ENCODE assay signal across 33 mouse cellular contexts in genomic region chr10:118412774-118413173, GRCm38 (mm10). TPM values are rescaled to one million over a fixed set of nuclear protein-coding genes. Genes with fewer than 3 reads are reported as not detected.
DNase-seq lines count a peak whose midpoint lies in the region; ATAC-seq lines count a peak whose summit lies in the region.
"Had no signal": no experiment of that assay in that cellular context is flagged by ENCODE, and none has a peak within 500 bp of the region (broad histone marks: within the 10 kb centered on the region; RNA-seq: fewer than 3 reads in every experiment).

No protein-coding gene starts in this region.

- DNase-seq in CD4-positive helper T cell, adult 2 months (ENCODE audit: low read depth, low spot score), result peak; percentile 51
- peak; percentile 13 for DNase-seq in T-cell, adult 2 months (ENCODE audit: low spot score)
- no peak for DNase-seq in adrenal gland, postnatal 4 days (ENCODE audit: low spot score in 2 of 2)
- no peak for DNase-seq in kidney, adult 18-20 months
- DNase-seq in layer of hippocampus, adult 18-20 months (ENCODE audit: low spot score in 2 of 2), result no peak
- DNase-seq: adrenal gland, postnatal 10 days; adrenal gland, postnatal 36 days; cerebellum, adult 11 months; cerebellum, adult 2 months; cerebellum, adult 9-11 months; cerebellum, postnatal 25 days; forebrain, postnatal 0 days; gastrocnemius, adult 2 months; gastrocnemius, postnatal 14 days; heart, adult 18-20 months; heart, postnatal 10 days; heart, postnatal 36 days had no signal

- ATAC-seq in inflammation-experienced regulatory T-cells, adult 6 months, result peak; percentile 90
- no peak for ATAC-seq in megakaryocyte progenitor cell, adult 5-6 weeks (replicated peaks; ENCODE audit: poor library complexity)
- ATAC-seq: forebrain, embryonic 14.5 days; forebrain, postnatal 0 days; hindbrain, embryonic 16.5 days had no signal

RNA-seq across cellular contexts. Expression of gene Ifng, which starts 28.1 kb away (rescaled TPM):
- polyA plus RNA-seq in inflammation-experienced regulatory T-cells, adult 6 months (2017; shearing (Covaris generic)), result 10 to 100 TPM; 12.8 to 71.7 (median 14.6) TPM
- total RNA-seq in adrenal gland, postnatal 4 days (2021), result not detected
- total RNA-seq in layer of hippocampus, adult 18-20 months (2021), result not detected
- 0.54 TPM in 1 of 2 replicates, not detected in the other for total RNA-seq in megakaryocyte progenitor cell, adult 5-6 weeks (2015)
- not detected in 2 replicates for total RNA-seq in megakaryocyte progenitor cell, adult 5-6 weeks (2017)
- total RNA-seq: adrenal gland, adult 18-20 months; adrenal gland, postnatal 10 days; adrenal gland, postnatal 36 days; forebrain, postnatal 0 days; gastrocnemius, adult 2 months; gastrocnemius, postnatal 14 days; gastrocnemius, postnatal 4 days; heart, adult 18-20 months; heart, postnatal 10 days; heart, postnatal 36 days; MEL had no signal
- polyA plus RNA-seq: C2C12; cerebellum, adult 2 months; embryonic facial prominence, embryonic 12.5 days; embryonic facial prominence, embryonic 15.5 days; forebrain, embryonic 11.5 days; forebrain, embryonic 14.5 days; forebrain, postnatal 0 days; heart, embryonic 12.5 days; heart, embryonic 15.5 days; hindbrain, embryonic 10.5 days; hindbrain, embryonic 13.5 days; hindbrain, embryonic 16.5 days; intestine, embryonic 14.5 days had no signal

RNA-seq across cellular contexts. Expression of gene Gm9049, which starts 58.9 kb away (rescaled TPM):
- not detected for polyA plus RNA-seq in inflammation-experienced regulatory T-cells, adult 6 months (2017; shearing (Covaris generic))
- under 1 TPM in 1 of 2 experiments, not detected in 1; 0.14 TPM for total RNA-seq in adrenal gland, postnatal 4 days (2021)
- total RNA-seq in layer of hippocampus, adult 18-20 months (2021), result under 1 TPM in 1 of 2 experiments, not detected in 1; 0.12 TPM
- total RNA-seq in megakaryocyte progenitor cell, adult 5-6 weeks (2015), result 0.15 TPM in 2 replicates
- 0.08 TPM in 1 of 2 replicates, not detected in the other for total RNA-seq in megakaryocyte progenitor cell, adult 5-6 weeks (2017)
- total RNA-seq: adrenal gland, adult 18-20 months; adrenal gland, postnatal 10 days; adrenal gland, postnatal 36 days; forebrain, postnatal 0 days; gastrocnemius, adult 2 months; gastrocnemius, postnatal 14 days; gastrocnemius, postnatal 4 days; heart, adult 18-20 months; heart, postnatal 10 days; heart, postnatal 36 days had no signal
- polyA plus RNA-seq: embryonic facial prominence, embryonic 12.5 days; embryonic facial prominence, embryonic 15.5 days; forebrain, embryonic 11.5 days; forebrain, postnatal 0 days; heart, embryonic 12.5 days; hindbrain, embryonic 13.5 days; intestine, embryonic 14.5 days had no signal

Comparison
In these comparisons a context has a peak if more than half of its experiments do, and no peak if none do; other contexts are left out.
1. DNase-seq: peak in CD4-positive helper T cell, adult 2 months (single experiment) and T-cell, adult 2 months (single experiment); none in adrenal gland, postnatal 4 days (0 of 2), kidney, adult 18-20 months (single experiment) and layer of hippocampus, adult 18-20 months (0 of 2).